Mouse (Mus musculus) embryonic fibroblast, embryonic 13.5 days (primary cell): ENCODE measurements around the gene Morf4l1. TPM values are rescaled to one million over a fixed set of nuclear protein-coding genes. Genes with fewer than 3 reads are reported as not detected.
"Not testable (repeated sequence)": the region's sequence is repeated elsewhere in the genome, so short reads cannot be mapped to it uniquely, and the experiment has no call there.

ENCODE experiments used
- H3K27ac ChIP-seq: 2 replicates; pipeline ENCODE4 v1.5.1; 2012; ENCODE audit warnings: low read length, control low read depth, inconsistent platforms; ENCODE audit not compliant: insufficient read depth
- H3K4me1 ChIP-seq: 2 replicates; pipeline ENCODE4 v1.6.1; 2011; ENCODE audit warnings: low read length; ENCODE audit not compliant: control insufficient read depth, insufficient read depth
- H3K4me3 ChIP-seq: 2 replicates; pipeline ENCODE4 v1.5.1; 2011; ENCODE audit warnings: mild to moderate bottlenecking, control low read depth, low read length; ENCODE audit not compliant: insufficient read depth
- CTCF ChIP-seq: IDR thresholded peaks from 2 replicates; pipeline ENCODE4 v1.5.1; 2011; ENCODE audit warnings: mild to moderate bottlenecking, control low read depth, low read length, moderate library complexity, borderline replicate concordance; ENCODE audit not compliant: insufficient read depth
- POLR2A ChIP-seq: IDR thresholded peaks from 2 replicates; pipeline ENCODE4 v1.6.1; 2011; ENCODE audit warnings: low read depth, mild to moderate bottlenecking, control low read depth, low read length, moderate library complexity
- polyA plus RNA-seq: library from polyadenylated mRNA; stranded (reverse); fragments of >200 nt; gene quantifications from 2 replicates; pipeline ENCODE4 v1.2.4, GENCODE M21; 2011; ENCODE audit warnings: low read depth; ENCODE audit not compliant: missing spikeins, insufficient read length

The Morf4l1 gene
- polyA plus RNA-seq, 1 experiment, result 660 TPM

DNA sequence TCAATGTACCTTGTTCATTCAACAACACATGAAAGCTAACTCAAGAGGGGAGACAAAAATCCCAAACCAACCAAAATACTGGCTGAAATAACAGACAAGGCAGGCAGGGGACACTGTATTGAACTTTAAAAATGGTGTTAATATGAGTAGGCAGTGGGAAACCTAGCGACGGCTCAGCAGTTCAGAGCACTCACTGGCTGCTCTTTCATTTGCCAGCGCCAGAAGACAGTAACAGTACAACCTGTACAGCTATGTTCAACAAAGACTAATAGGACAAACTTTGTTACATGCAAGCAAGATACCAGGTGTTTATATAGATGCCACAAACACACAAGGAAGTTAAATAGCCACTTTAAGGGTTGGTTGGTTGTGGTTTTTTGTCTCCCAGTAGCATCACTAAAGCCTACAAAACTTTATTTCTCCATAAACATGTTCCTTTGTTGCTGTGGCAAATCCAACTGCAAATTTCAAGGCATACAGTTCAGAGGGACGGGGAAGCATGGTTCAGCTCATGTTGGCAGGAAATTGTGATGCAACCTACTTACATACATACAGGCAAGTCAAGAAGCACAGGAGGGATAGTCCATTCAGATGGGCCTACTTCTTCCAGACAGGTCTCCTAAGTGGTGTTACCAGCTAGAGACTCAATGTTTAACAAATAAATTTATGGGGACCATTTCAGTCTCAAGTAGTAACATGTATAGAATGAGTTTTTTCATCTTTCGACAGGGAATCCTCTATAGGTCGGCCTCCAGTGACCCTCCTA is 25.1 kb downstream of the Morf4l1 start:
- TF ChIP-seq POLR2A (no peak), CTCF (no peak)
- H3K4me1 ChIP-seq, result peaks cover 9% of the 10 kb centered on the region
- no peak overlapping the region for H3K4me3 ChIP-seq
- no peak overlapping the region for H3K27ac ChIP-seq

DNA sequence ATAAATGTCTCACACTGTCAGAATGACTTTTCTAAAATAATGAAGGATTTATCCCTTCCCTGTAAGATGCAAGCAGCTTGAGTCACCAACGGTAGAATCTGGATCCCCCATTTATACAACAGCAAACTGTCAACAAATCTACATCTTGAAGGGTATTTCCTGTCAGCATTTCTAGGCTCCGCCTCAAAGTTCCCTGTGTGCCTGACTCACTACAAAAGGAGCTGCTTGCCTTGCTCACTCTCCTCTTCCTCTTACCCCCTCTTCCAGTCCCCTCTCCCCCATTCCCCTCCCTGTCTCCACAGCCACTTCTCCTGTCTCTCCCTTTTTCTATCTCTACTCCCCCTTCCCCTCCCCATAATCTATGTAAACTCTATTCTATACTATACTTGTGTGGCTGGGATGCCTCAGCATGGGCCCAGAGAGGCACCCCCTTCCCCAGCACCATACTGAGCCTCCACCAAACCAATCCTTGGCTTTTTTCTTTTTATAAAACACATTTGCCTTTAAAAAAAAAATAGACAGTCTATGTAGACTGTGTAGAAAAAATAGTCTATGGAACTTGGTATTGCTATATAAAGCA is 26.6 kb downstream of the Morf4l1 start:
- Histone ChIP-seq H3K4me3 (no peak overlapping the region), H3K27ac (no peak overlapping the region), H3K4me1 (peaks cover 9% of the 10 kb centered on the region)
- no peak for TF ChIP-seq CTCF
- TF ChIP-seq POLR2A, result no peak

DNA sequence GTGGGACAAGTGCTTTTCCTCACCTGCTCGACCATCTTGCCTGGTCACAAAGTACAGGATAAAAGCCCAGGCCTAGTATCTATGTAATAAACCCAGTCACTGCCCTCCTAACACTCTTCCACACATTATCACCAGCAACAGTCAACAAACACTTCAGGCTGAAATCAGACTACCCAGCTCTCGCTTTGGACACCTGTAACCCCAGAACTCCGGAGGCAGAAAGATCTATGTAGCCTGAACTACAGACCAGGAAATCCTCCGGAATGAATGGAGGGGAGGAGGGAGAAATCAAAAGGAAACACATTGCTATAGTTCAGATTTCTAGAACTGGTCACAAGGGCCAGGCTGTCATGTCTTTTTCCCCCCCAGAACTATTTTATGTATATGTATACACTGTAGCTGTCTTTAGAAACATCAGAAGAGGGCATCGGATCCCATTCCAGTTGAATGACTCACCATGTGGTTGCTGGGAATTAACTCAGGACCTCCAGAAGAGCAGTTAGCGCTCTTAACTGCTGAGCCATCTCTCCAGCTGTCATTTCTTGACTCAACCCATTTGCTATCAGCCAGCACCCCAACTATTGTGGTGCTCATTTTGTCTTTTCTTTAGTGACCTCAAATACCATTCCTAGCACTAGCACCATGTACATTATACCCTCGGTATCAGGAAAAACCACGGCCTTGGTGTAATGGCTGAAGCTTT is 29.7 kb downstream of the Morf4l1 start:
- no peak for TF ChIP-seq POLR2A
- TF ChIP-seq CTCF, result no peak
- Histone ChIP-seq H3K4me1 (peaks cover 9% of the 10 kb centered on the region), H3K27ac (no peak overlapping the region), H3K4me3 (no peak overlapping the region)

DNA sequence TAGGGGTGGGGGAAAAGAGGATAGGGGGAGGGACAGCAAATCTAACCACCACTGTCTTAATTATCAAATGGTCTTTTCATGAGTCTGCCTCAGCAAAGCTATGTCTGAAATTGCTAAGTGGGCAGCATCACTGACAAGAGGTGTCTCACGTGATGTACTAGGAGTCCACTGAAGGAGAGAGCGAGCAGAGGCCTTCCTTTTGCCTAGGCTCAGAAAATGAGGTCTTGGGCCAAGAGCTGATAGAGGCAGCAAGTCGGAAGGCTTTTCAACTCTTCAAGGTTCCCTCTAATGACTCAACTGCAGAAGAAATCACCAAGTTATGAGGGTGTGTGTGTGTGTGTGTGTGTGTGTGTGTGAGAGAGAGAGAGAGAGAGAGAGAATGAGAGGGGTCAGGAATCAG is 30.4 kb downstream of the Morf4l1 start:
- TF ChIP-seq CTCF (no peak), POLR2A (no peak)
- peaks cover 9% of the 10 kb centered on the region; the same call in 1 of the 2 replicates for H3K4me1 ChIP-seq
- H3K4me3 ChIP-seq, result no peak overlapping the region
- no peak overlapping the region for H3K27ac ChIP-seq

DNA sequence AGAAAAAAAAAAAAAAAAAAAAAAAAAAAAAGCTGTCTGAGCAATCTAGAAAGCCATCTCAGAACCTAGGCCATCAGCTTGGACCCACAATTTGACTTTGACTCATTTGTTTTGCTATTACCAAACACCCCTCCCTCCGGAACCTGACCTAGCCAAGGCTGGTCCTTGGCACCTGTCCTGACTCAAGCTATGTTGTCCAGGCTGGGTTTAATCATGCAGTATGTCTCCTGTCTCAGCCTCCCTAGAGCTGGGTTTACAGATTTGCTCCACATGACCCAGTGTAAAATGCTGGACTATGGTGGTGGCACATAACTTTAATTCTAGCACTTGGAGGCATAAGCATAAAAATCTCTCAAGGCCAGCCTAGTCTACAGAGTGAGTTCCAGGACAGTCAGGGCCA is 31.6 kb downstream of the Morf4l1 start:
- H3K27ac ChIP-seq, result no peak overlapping the region
- H3K4me3 ChIP-seq, result no peak overlapping the region
- peaks cover 9% of the 10 kb centered on the region; the same call in 1 of the 2 replicates for H3K4me1 ChIP-seq
- no peak for TF ChIP-seq POLR2A
- TF ChIP-seq CTCF, result no peak

DNA sequence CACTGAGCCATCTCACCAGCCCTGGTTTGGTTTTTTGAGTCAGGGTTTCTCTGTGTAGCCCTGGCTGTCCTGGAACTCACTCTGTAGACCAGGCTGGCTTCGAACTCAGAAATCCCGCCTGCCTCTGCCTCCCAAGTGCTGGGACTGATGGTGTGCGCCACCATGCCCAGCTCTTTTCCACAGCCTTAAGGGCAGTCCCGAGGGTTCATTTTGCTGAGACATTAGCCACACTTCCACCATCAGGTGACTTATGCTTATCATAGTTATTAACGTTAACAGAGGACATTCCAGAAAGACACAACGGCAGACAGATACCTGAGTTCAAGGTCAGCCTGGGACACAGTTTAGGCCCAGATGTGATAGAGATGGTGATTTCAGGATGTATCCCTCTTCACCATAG is 32.6 kb downstream of the Morf4l1 start:
- not testable (repeated sequence) for H3K4me1 ChIP-seq, H3K4me3 ChIP-seq, H3K27ac ChIP-seq

DNA sequence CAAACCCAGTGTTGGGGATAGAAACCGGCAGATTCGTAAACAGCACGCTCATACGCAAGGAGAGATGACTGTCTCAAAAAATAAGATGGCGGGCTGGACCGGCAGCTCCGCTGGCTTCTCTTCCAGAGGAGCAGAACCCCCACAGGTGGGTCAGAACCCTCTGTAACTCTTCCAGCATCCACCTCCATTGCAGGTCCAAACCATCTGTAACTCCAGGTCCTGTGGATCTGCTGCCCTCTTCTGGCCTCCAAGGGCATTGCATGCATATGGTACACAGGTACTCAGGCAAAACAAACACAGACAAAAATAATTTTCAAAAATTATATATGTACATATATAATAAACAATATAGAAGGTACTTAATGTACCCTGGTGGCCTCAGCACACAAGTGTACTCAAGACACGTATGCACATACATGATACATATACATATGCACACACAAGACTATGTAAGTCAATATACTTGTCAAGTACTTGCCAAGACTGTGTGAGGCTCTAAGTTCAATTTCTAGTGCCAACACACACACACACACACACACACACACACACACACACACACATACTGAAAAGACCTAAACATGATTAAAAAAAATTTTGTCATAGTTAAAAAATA is 37.6 kb downstream of the Morf4l1 start:
- TF ChIP-seq CTCF, result peak; percentile 90
- no peak for TF ChIP-seq POLR2A
- Histone ChIP-seq H3K27ac (no peak overlapping the region), H3K4me3 (no peak overlapping the region), H3K4me1 (no peaks in the 10 kb centered on the region)

DNA sequence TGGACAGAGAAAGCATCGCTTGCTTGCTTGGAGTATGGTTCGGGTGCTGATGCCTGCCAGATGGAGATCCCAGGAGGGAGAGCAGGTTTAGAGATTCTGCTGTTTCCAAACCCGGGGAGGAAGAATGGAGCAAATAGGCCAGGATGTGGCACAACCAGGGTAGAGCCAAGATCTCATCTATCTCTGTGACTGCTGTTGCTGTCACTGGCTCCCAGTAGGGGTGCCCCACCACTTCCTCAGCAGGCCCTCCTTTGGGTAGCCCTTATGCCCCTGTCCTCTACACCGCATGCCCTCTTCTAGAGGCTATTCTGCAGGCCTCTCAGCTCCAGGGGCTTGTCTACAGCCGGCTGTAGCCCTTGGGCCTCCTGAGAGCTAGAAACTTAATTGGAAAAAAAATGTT is 38.4 kb downstream of the Morf4l1 start:
- H3K4me1 ChIP-seq, result no peaks in the 10 kb centered on the region
- no peak overlapping the region for H3K4me3 ChIP-seq
- no peak overlapping the region for H3K27ac ChIP-seq
- no peak for TF ChIP-seq POLR2A
- no peak for TF ChIP-seq CTCF

DNA sequence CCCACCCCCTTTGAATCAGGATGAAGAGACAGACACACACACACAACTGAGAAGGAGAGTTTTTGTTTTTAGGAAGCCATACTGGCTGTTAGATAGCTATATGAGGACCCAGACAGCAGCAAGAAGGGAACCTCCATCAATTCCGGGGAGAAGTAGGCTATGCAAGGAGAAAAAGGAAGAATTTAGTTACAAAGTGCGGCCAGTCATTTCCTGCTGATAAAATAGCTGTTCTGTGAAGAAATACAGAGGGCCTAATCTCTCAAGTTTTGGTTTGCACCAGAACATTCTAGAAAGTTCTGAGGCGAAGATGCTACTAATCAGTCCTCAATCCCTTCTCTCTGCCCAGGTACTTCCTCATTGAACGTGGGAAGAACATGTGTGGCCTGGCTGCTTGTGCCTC is 39.2 kb downstream of the Morf4l1 start:
- no peak for TF ChIP-seq CTCF
- TF ChIP-seq POLR2A, result no peak
- no peak overlapping the region for H3K4me3 ChIP-seq
- H3K27ac ChIP-seq, result no peak overlapping the region
- H3K4me1 ChIP-seq, result no peaks in the 10 kb centered on the region

DNA sequence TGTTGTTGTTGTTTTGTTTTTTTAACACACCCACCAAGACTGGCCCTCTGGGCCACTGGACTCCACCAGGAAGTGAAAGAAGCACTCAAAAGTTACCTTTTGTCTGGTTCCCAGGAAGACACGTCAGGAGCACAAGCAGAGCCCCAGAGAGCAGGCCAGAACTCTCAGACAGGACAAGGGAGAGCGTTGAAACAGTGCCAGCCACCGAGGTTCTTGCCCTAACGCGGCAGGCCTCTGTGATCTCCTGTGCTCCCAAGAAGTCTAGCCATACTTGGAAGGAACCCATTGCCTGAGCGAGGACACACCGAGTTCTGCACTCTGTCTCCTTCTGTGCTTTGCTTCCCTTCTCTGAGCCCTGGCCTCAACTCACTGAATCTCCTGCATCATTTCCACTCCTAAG is 44.4 kb downstream of the Morf4l1 start:
- Histone ChIP-seq H3K27ac (no peak overlapping the region), H3K4me3 (no peak overlapping the region), H3K4me1 (no peaks in the 10 kb centered on the region)
- no peak for TF ChIP-seq CTCF
- TF ChIP-seq POLR2A, result no peak
